Mouse (Mus musculus) neutrophil, adult 83 days (primary cell): ENCODE results near the gene Zbbx. TPM values are rescaled to one million over a fixed set of nuclear protein-coding genes. Genes with fewer than 3 reads are reported as not detected.

Experiments
- total RNA-seq, 2 experiments: library from RNA; stranded (reverse); gene quantifications; one replicate each; pipeline ENCODE4 v1.2.4; 2023

Gene Zbbx
- not detected for total RNA-seq

DNA sequence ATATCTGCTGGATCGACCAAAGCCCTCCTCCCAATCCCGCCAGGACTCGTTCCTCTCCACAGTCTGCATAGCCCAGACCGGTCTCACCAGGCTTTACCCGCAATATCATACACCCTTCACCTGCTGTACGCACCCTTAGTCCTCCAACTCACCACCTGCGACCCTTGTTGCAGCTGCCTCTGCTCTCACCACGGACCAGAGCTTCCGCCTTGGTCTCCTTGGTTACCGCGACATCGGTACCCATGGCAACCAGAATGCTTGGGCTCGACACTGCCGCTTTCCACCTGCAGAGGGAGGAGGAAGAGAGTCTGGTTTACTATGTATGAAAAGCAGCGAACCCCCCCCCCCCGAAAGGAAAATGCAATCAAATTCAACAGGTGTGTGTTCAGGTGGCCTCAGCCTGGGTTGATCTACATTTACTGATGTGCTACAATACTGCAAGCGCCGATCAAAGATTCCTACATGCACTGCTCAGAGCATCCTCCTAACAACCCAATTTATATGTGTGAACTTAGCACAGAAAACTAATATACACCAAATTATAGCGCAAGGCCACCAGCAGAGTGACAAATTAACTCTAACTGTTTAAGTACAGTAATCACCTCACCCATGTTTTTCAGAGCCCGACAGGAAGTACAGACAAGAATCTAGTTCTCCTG lies at the start of gene Zbbx:
TSS of gene Zbbx (minus strand) at position 197 of the 659 bp plus-strand sequence.

Other genes with a start within 250 kb of the Zbbx start
- gene Serpini2, start 105.0 kb upstream of the Zbbx start, total RNA-seq = not detected